Mouse (Mus musculus) leukemia stem cell, adult 10-12 weeks (primary cell): ENCODE results near the gene Dcxr. TPM values are rescaled to one million over a fixed set of nuclear protein-coding genes. Genes with fewer than 3 reads are reported as not detected.

ENCODE experiments used
- polyA plus RNA-seq: library from polyadenylated mRNA; stranded (reverse); fragments of >175 nt; gene quantifications from 2 replicates; pipeline ENCODE4 v1.2.3, GENCODE M21; 2012; ENCODE audit warnings: low replicate concordance

The Dcxr gene
- polyA plus RNA-seq: 8.7 and 44.1 TPM in 2 replicates

GRCm38 (mm10) chr11:120727169-120727527 lies at the start of gene Dcxr:
Dcxr (minus strand) TSS chr11:120727281.

GRCm38 (mm10) chr11:120762672-120763041 lies 35.6 kb upstream of the Dcxr start, which contains the start of gene Hmga1b:
Hmga1b (plus strand) TSS chr11:120762794.

DNA sequence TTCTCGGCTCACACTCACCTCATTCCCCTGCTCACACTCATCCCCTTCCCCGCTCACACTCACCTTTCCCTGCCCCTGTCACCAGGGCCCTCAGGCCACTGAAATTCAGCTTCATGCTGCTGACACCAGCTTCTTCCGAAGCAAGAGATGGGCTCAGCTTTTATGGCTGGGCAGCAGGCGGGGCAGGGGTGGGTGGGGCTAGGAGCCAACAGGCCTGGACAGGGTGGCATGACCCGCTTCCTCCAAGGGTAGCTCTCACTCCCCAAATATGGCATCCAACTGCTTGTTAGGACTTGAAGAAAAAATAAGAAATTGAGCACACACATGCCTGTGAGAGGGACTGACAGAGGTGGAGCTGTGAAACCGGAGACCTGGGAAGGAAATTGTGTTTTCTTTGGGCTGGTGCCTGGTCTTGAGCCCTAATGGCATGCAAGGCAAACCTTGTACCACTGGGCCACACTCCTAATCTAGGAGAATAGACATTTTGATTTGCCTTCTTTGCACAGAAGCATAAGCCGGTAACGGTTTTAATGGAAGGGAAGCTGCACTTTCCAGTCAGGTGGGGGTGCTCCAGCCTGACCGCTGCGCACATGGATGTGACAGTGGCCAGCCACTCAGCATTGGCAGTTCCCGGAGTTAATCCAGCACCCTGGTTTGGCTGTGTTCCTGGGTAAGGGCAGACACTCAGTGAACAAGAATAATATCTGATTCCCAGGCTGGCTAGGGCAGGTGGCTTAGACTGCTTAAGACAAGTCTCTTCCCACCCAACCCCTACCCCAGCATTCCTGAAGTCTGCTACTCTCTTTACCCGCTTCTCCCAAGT lies 5.0 kb upstream of the Dcxr start, which contains the start of gene Cbr2:
TSS of gene Cbr2 (minus strand) at position 257 of the 823 bp plus-strand sequence.

DNA sequence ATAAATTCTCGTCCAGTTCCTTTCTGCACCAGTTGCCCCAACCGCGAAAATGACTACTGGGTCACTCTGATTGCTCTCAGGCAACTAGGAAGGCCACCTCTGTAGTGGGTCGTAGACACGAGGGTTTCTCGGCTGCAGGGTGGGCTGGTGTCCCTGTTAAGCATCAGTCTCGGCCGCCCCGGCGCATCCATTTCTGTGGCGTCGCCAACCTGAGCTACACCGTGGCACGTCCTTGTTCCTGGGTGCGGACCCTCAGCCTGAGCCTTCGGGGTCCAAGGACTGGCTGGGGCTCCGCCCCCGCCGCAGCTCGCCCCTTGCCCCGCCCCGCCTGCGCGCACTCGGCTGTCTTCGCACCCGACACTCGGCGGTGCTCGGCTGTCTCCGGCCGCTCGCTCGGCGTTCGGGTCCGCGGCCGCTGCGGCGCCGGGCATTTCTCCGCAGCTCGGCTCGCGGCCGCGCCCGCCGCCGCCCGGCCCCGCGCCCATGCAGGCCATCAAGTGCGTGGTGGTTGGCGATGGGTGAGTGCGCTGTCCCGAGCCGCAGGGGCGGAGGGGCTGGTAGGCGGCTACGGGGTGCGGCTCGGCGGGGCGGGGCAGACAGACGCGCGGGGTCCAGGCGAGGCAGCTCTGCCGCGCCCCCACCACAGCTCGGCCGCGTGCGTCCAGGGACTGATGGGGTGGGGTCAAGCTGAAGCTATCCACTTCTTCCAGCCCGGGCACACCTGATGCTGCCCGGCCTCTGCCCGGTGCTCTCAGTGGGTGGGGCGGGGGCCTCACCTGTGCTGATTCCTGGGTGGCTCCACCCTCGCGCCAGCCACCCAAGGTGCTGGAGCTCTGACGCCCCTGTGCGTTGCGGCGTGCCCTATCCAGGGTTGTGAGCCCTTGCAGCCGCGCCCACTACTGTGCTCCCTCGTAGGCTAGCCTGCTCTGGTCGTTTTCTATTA lies 5.7 kb downstream of the Dcxr start, which contains the start of gene Rac3:
TSS of gene Rac3 (plus strand) at position 347 of the 943 bp plus-strand sequence.

GRCm38 (mm10) chr11:120713580-120714518 lies 13.2 kb downstream of the Dcxr start, which contains the start of the genes Cenpx and Lrrc45:
Cenpx (minus strand) TSS chr11:120713738.
Lrrc45 (plus strand) TSS chr11:120713925.

Other genes with a start within 250 kb of the Dcxr start
- 288 and 518 TPM in 2 replicates for gene Mrpl12, start 242.7 kb downstream of the Dcxr start, polyA plus RNA-seq
- 94.0 and 114 TPM in 2 replicates for gene Slc25a10, start 235.4 kb downstream of the Dcxr start, polyA plus RNA-seq
- gene Gcgr, start 196.6 kb downstream of the Dcxr start, polyA plus RNA-seq: not detected in 2 replicates
- gene Mcrip1, start 177.6 kb downstream of the Dcxr start, polyA plus RNA-seq: 63.8 and 96.4 TPM in 2 replicates
- gene Ppp1r27, start 176.1 kb downstream of the Dcxr start, polyA plus RNA-seq: not detected in 2 replicates
- 998 and 1,537 TPM in 2 replicates for gene P4hb, start 154.0 kb downstream of the Dcxr start, polyA plus RNA-seq
- gene Arhgdia, start 145.7 kb downstream of the Dcxr start, polyA plus RNA-seq: 596 and 1,231 TPM in 2 replicates
- gene Alyref, start 128.9 kb downstream of the Dcxr start, polyA plus RNA-seq: 192 and 295 TPM in 2 replicates
- 39.8 and 162 TPM in 2 replicates for gene Anapc11, start 128.9 kb downstream of the Dcxr start, polyA plus RNA-seq
- 2.4 and 7.0 TPM in 2 replicates for gene Npb, start 118.8 kb downstream of the Dcxr start, polyA plus RNA-seq
- gene Pcyt2, start 109.3 kb downstream of the Dcxr start, polyA plus RNA-seq: 56.6 and 107 TPM in 2 replicates
- gene Sirt7, start 102.0 kb downstream of the Dcxr start, polyA plus RNA-seq: 147 and 228 TPM in 2 replicates
- 103 and 176 TPM in 2 replicates for gene Mafg, start 93.7 kb downstream of the Dcxr start, polyA plus RNA-seq
- gene Pycr1, start 83.5 kb downstream of the Dcxr start, polyA plus RNA-seq: 2.3 and 2.7 TPM in 2 replicates
- gene Myadml2, start 79.1 kb downstream of the Dcxr start, polyA plus RNA-seq: not detected in 2 replicates
- 0.28 and 0.48 TPM in 2 replicates for gene Notum, start 66.1 kb downstream of the Dcxr start, polyA plus RNA-seq
- 168 and 366 TPM in 2 replicates for gene Aspscr1, start 54.3 kb downstream of the Dcxr start, polyA plus RNA-seq
- gene Cenpx, start 13.5 kb downstream of the Dcxr start, polyA plus RNA-seq: 33.5 and 180 TPM in 2 replicates
- 29.3 and 37.4 TPM in 2 replicates for gene Lrrc45, start 13.4 kb downstream of the Dcxr start, polyA plus RNA-seq
- gene Rac3, start 5.8 kb downstream of the Dcxr start, polyA plus RNA-seq: 3.6 and 5.3 TPM in 2 replicates
- 2.4 and 4.0 TPM in 2 replicates for gene Cbr2, start 4.8 kb upstream of the Dcxr start, polyA plus RNA-seq
- gene Hmga1b, start 35.5 kb upstream of the Dcxr start, polyA plus RNA-seq: 269 and 1,219 TPM in 2 replicates
- gene Rfng, start 56.9 kb upstream of the Dcxr start, polyA plus RNA-seq: 41.1 and 90.1 TPM in 2 replicates
- 35.0 and 37.0 TPM in 2 replicates for gene Gps1, start 57.0 kb upstream of the Dcxr start, polyA plus RNA-seq
- 123 and 193 TPM in 2 replicates for gene Dus1l, start 69.1 kb upstream of the Dcxr start, polyA plus RNA-seq
- 69.7 and 289 TPM in 2 replicates for gene Fasn, start 97.3 kb upstream of the Dcxr start, polyA plus RNA-seq
- gene Ccdc57, start 205.6 kb upstream of the Dcxr start, polyA plus RNA-seq: 2.0 and 2.1 TPM in 2 replicates
- 10.6 and 15.1 TPM in 2 replicates for gene Slc16a3, start 221.2 kb upstream of the Dcxr start, polyA plus RNA-seq